In genomic region chr17:6768301-6768788, GRCm38 (mm10) we compare ENCODE assay signal across 9 mouse cellular contexts. TPM values are rescaled to one million over a fixed set of nuclear protein-coding genes. Genes with fewer than 3 reads are reported as not detected.
DNase-seq lines count a peak whose midpoint lies in the region; ATAC-seq lines count a peak whose summit lies in the region.
"Had no signal": no experiment of that assay in that cellular context is flagged by ENCODE, and none has a peak within 500 bp of the region (broad histone marks: within the 10 kb centered on the region; RNA-seq: fewer than 3 reads in every experiment).

No protein-coding gene starts in this region.

- peak; percentile 51 for DNase-seq in lung, postnatal 36 days
- DNase-seq in lung, postnatal 4 days, result no peak
- peak; percentile 80 to 81 for DNase-seq in heart, postnatal 10 days
- peak; percentile 55 for DNase-seq in kidney, postnatal 10 days
- no peak for DNase-seq in MN1 (ENCODE audit: low spot score)
- DNase-seq in gastrocnemius, postnatal 4 days (ENCODE audit: low spot score in 2 of 2), result no peak
- DNase-seq: embryo, embryonic 11 days; gastrocnemius, postnatal 25 days had no signal

- ATAC-seq in megakaryocyte progenitor cell, adult 5-6 weeks (replicated peaks; ENCODE audit: poor library complexity), result no peak

- intact Hi-C loops in heart, postnatal 10 days (cut with DNase I), result no loop called here

RNA-seq across cellular contexts. Expression of gene Ezr, which starts 14.2 kb away (rescaled TPM):
- total RNA-seq in heart, postnatal 10 days (2021), result 10 to 100 TPM; 68.1 to 83.6 TPM
- total RNA-seq in megakaryocyte progenitor cell, adult 5-6 weeks (2015), result 43.8 and 45.3 TPM in 2 replicates
- total RNA-seq in megakaryocyte progenitor cell, adult 5-6 weeks (2017), result 118 and 129 TPM in 2 replicates
- total RNA-seq in gastrocnemius, postnatal 4 days (2021), result 10 to 100 TPM; 14.3 to 18.9 TPM

Comparison
In these comparisons a context has a peak if more than half of its experiments do, and no peak if none do; other contexts are left out.
1. DNase-seq: peak in lung, postnatal 36 days (single experiment), heart, postnatal 10 days (2 of 2) and kidney, postnatal 10 days (single experiment); none in lung, postnatal 4 days (0 of 2), MN1 (single experiment) and gastrocnemius, postnatal 4 days (0 of 2).